Mouse (Mus musculus): ENCODE data around the gene Sbno1.
"Not testable (repeated sequence)": the region's sequence is repeated elsewhere in the genome, so short reads cannot be mapped to it uniquely, and the experiment has no call there.

DNA sequence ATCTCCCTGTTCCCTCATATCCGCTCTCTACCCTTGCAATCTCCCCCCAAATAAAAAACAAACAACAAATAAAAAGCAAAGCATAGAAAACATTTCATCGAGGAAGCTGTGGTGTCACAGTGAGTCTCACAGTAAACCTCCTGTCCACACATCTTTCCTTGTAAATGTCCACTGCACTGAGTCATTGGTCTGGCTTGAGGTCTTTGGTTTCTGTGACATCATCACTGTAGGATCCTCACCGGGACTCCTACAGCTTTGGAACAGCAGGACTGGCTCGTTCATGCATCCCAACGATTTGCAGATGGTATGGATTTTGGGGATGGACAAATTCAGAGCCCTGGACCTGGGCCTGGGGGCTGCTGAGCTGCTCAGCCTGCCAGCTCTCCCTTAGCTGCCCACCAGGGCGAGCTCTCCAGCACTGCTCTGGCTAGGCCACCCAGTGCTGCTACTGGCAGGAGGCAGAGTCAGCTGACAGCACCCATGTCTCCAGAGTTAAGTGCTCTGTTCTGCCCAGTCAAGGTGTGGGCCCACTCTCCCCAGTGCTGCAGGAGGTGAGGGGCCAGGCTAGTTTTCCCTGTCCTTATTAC, 84.0 kb downstream of the Sbno1 start:
- TF ChIP-seq TAL1, GATA1 (IDR thresholded peaks at IDR 0.05; ENCODE audit: low read length): not testable (repeated sequence)
